Mouse (Mus musculus) cerebellum, adult 2 months (tissue): ENCODE measurements around the gene Zdbf2.

Source experiments
- CTCF ChIP-seq: fragments of 200-500 bp; IDR thresholded peaks from 2 replicates; pipeline ENCODE4 v1.5.1; 2011; ENCODE audit warnings: low read depth, mild to moderate bottlenecking, control low read depth, low read length, moderate library complexity, borderline replicate concordance; ENCODE audit not compliant: insufficient read depth
- POLR2A ChIP-seq: fragments of 200-500 bp; IDR thresholded peaks from 2 replicates; pipeline ENCODE4 v1.6.1; 2011; ENCODE audit warnings: low read length, control low read depth, borderline replicate concordance; ENCODE audit not compliant: insufficient read depth

DNA sequence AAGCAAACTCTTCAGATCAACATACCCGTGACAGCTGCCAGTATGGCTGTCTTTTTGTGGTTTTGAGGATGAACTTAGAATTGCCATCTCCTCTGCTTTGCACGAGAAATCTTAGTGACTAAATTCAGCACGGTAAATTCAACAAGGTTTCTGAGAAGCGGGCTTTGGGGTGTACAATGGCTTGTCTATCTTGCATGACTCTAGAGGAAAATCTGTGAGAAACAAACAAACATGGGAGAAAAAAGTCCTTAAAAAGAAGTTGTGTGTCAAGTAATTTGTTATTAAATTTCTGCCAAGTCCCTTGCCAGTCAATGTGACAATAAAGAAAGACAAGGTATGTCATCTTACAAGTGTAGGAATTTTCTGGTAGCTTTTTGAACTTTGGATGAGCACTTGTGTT lies 23.8 kb upstream of the Zdbf2 start:
- TF ChIP-seq CTCF: no peak
- no peak for TF ChIP-seq POLR2A
